Mouse (Mus musculus): ENCODE measurements at regions not wholly inside any gene's neighbourhood (a gene's known extent, or its start where the extent isn't known, plus 50 kb on each side); places are given as distances from the start of the nearest gene placed in this dataset.
"Not testable (repeated sequence)": the region's sequence is repeated elsewhere in the genome, so short reads cannot be mapped to it uniquely, and the experiment has no call there.

DNA sequence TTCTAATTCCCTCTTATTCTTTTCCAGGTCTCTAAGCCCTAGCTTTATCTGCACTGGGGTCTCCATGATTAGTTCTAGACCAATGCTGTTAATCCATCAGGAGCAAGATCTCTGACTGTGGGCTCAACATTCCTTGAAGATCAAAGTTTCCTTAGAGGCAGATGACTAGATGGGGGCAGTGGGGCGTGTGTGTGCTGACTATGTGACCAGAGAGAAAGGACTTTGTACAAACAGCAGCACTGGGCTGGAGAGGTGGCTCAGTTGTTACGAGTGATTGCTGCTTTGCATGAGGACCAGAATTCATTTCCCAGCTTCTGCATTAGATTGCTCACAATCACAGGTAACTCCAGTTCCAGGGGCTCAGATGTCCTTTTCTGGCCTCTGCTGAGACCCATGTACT lies 250.1 kb upstream of the Zfp930 start:
- DNase-seq = no peak

DNA sequence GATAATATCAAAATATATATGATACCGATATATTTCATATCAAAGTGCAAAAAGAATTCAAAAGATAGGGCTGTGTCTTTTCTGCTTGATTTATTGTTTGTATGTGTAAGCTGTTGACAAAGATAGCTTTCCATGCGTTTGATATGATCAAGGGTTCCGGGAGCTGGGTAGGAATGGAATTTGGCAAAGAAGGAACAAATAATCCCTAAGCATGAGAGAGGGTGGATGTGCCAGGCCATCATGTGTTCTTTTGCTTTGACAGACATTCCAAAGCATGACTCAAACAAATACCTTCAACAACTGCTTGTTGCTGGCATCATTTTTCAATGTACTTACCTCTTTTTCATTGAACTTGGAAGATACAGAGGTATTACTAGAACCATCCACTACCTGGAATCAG lies 246.9 kb upstream of the Zfp930 start:
- no peak for DNase-seq

GRCm38 (mm10) chr8:68975773-68976172 lies 233.1 kb upstream of the Zfp930 start:
- DNase-seq = no peak

DNA sequence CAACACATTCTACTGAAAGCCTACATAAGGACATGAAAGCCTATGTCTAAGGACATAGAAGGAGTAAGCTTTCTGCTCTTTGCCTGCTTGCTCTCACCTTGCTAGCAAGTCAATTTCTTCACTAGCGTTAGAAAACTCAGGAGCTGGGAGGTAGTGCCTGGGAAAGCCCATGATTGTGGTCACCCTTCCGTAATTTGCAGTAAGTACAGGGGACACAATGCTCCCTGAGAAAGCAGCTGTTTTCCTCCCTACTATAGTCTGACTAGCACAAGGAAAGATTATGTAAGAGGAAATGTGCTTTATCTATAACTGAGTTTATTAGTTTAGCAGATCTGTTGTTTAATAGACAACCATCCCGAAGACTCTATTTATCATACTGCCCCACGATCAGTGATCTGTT lies 231.7 kb upstream of the Zfp930 start:
- no peak for DNase-seq

GRCm38 (mm10) chr8:68983181-68983580 lies 225.7 kb upstream of the Zfp930 start:
- DNase-seq = not testable (repeated sequence)

- DNase-seq = peak; percentile 49 to 74
Measured at GRCm38 (mm10) chr8:68983691-68984090, 225.1 kb upstream of the Zfp930 start.

DNA sequence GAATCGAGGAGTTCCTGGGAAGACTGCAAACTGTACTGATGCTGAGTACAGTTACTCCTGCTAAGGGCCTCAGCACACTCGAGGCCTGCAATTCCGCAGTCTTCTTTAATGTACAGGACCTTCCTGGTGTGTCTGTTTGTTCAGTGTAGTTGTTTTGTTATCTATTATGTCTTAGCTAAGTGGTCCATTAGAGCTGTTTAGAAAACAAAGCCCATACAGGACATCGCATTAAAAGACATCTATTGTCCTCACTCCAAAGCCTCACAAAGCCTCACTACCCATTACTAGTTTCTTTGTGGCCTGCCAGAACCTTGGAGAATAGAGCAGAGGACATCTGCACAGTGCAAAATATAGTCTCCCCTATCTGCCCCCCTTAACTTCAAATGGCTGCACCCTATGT lies 224.4 kb upstream of the Zfp930 start:
- DNase-seq = no peak

- DNase-seq = no peak
Measured at GRCm38 (mm10) chr8:68986425-68986824, 222.4 kb upstream of the Zfp930 start.
